Mouse (Mus musculus): ENCODE results near the gene Zbtb34. TPM values are rescaled to one million over a fixed set of nuclear protein-coding genes. Genes with fewer than 3 reads are reported as not detected.

Gene Zbtb34
- polyA plus RNA-seq, 1 experiment from 2014 or later: 7.4 TPM

DNA sequence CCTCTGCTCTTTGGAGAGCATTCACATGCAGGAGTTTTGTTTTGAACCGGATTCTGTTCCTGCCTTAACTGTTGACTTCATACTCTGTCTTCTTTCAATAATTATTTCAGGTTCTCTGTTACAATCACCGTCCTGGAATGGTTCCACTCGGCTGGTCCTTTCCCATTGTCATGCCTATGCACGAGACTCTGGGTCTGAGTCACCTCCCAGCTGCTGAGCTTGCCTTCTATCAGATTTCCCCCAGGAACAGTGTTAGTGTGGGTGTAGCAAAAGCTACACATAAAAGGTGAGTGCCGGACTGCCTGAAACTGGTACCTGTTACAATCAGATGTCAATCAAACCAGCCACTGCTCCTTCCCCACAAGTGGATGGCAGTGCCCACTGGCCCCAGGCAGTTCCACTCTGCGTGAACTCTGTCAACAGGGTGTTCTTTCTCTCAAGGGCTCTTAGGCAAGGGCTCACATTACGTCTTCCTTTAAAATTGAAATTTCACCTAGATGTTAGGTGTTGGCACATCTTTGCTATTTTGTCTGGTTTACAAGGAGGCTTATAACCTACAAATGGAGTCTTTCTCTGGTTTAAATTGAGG, 73.8 kb downstream of the Zbtb34 start:
- Histone ChIP-seq H3K4me3 (no peak overlapping the region), H3K4me1 (no peaks in the 10 kb centered on the region), H3K27me3 (replicated peaks; ENCODE audit: low read depth, poor library complexity, severe bottlenecking) (no peaks in the 10 kb centered on the region), H3K36me3 (replicated peaks) (no peaks in the 10 kb centered on the region), H3K27ac (replicated peaks) (no peak overlapping the region), H3K9me3 (no peaks in the 10 kb centered on the region)
- no peak for DNase-seq (ENCODE audit: low spot score)
- 85% methylated on average over 7 of the region's 7 CpGs for WGBS

Small RNA genes within 50 kb of the gene (microRNA-seq; reads per million reads assigned to microRNA genes)
- not detected for gene Gm25998

Other genes starting within 250 kb of the Zbtb34 start
- gene Angptl2, start 215.3 kb downstream of the Zbtb34 start, polyA plus RNA-seq (2016; fragmentation: Nextera tagmentation; extraction: Ambion mirVana): 30.1 and 33.8 TPM in 2 replicates
- 4.8 and 5.5 TPM in 2 replicates for gene Ralgps1, start 59.8 kb downstream of the Zbtb34 start, polyA plus RNA-seq (2016; fragmentation: Nextera tagmentation; extraction: Ambion mirVana)
- gene Zbtb43, start 37.2 kb upstream of the Zbtb34 start, polyA plus RNA-seq (2016; fragmentation: Nextera tagmentation; extraction: Ambion mirVana): 20.8 and 23.9 TPM in 2 replicates
- gene Lmx1b, start 209.2 kb upstream of the Zbtb34 start, polyA plus RNA-seq (2016; fragmentation: Nextera tagmentation; extraction: Ambion mirVana): 0.85 and 0.99 TPM in 2 replicates